Mouse (Mus musculus) lung, adult 2 months (tissue): ENCODE data around the gene Gstz1.

Experiments
- CTCF ChIP-seq: fragments of 200-500 bp; IDR thresholded peaks from 2 replicates; pipeline ENCODE4 v1.5.1; 2011; ENCODE audit warnings: mild to moderate bottlenecking, low read length, control low read depth; ENCODE audit not compliant: insufficient read depth
- POLR2A ChIP-seq: fragments of 200-500 bp; IDR thresholded peaks from 2 replicates; pipeline ENCODE4 v1.6.1; 2011; ENCODE audit warnings: low read depth, mild to moderate bottlenecking, control low read depth, low read length, borderline replicate concordance; ENCODE audit errors: extremely low read depth

GRCm38 (mm10) chr12:87103471-87103870, 43.5 kb upstream of the Gstz1 start:
- TF ChIP-seq POLR2A (no peak), CTCF (no peak)
